Mouse (Mus musculus) forebrain, embryonic 11.5 days (tissue): ENCODE measurements at regions not wholly inside any gene's neighbourhood (a gene's known extent, or its start where the extent isn't known, plus 50 kb on each side); places are given as distances from the start of the nearest gene placed in this dataset.

Source experiments
- ATAC-seq: fragments of 200-750 bp; cut with Nextera tagmentation; replicated peaks from 2 replicates; pipeline ENCODE4 v1.8.0; 2017; ENCODE audit warnings: moderate TSS enrichment; ENCODE audit not compliant: low FRiP score
- DNase-seq: peaks from one replicate; pipeline ENCODE4 v3.0.0-alpha.2; 2017; ENCODE audit warnings: low spot score
- H3K27ac ChIP-seq: fragments of 300-500 bp; sonication (generic); 2 replicates; pipeline ENCODE4 v1.5.1; 2014; ENCODE audit warnings: low read depth, low read length
- H3K27me3 ChIP-seq: fragments of 300-500 bp; sonication (generic); 2 replicates; pipeline ENCODE4 v1.6.1; 2014; ENCODE audit warnings: mild to moderate bottlenecking, low read length, mixed read lengths; ENCODE audit not compliant: control insufficient read depth, insufficient read depth
- H3K36me3 ChIP-seq: fragments of 300-500 bp; sonication (generic); 2 replicates; pipeline ENCODE4 v1.6.1; 2014; ENCODE audit warnings: mild to moderate bottlenecking, low read length, moderate library complexity, mixed read lengths; ENCODE audit not compliant: control insufficient read depth, insufficient read depth
- H3K4me1 ChIP-seq: fragments of 300-500 bp; sonication (generic); replicated peaks from 2 replicates; pipeline ENCODE4 v1.6.1; 2014; ENCODE audit warnings: low read length, mixed read lengths; ENCODE audit not compliant: control insufficient read depth, insufficient read depth
- H3K4me2 ChIP-seq: fragments of 300-500 bp; sonication (generic); 2 replicates; pipeline ENCODE4 v1.6.1; 2014; ENCODE audit warnings: low read depth, mild to moderate bottlenecking, low read length, moderate library complexity, mixed read lengths; ENCODE audit not compliant: severe bottlenecking
- H3K4me3 ChIP-seq: fragments of 300-500 bp; sonication (generic); 2 replicates; pipeline ENCODE4 v1.5.1; 2014; ENCODE audit warnings: low read depth, low read length
- H3K9ac ChIP-seq: fragments of 300-500 bp; sonication (generic); 2 replicates; pipeline ENCODE4 v1.6.1; 2014; ENCODE audit warnings: low read length
- H3K9me3 ChIP-seq: fragments of 300-500 bp; sonication (generic); 2 replicates; pipeline ENCODE4 v1.6.1; 2016; ENCODE audit warnings: low read length, mixed read lengths; ENCODE audit not compliant: control insufficient read depth
- WGBS: fragments of 180-500 bp; shearing (Covaris S2); extraction: QIAGEN DNeasy Blood & Tissue Kit; methylation state at CpG from one replicate; pipeline ENCODE4 v1.1.7; 2014; 5-methylcytosine and 5-hydroxymethylcytosine counted together

DNA sequence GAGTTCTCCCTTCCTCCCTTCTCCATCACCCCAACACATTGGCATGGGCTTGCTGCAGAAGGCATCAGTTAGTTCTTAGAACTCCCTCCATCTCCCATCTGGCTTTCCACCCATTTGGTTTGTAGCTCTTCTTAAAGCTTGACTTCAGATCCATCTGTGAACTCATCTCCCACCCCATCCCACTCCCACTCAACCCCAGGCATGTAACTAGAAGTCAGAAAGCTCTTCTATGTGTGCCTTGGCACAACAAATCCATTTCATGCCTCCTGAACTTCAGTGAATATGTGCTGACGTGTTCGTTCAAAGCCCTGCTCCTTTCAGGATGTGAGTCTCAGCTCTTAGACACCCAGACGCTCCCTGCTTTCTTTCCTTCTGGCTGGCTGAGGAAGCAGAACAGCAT lies 81.0 kb upstream of the Rbm19 start:
- Histone ChIP-seq H3K4me2 (no peak overlapping the region), H3K27ac (no peak overlapping the region), H3K36me3 (no peaks in the 10 kb centered on the region), H3K4me3 (no peak overlapping the region), H3K27me3 (no peaks in the 10 kb centered on the region), H3K9me3 (no peaks in the 10 kb centered on the region), H3K9ac (no peak overlapping the region), H3K4me1 (no peaks in the 10 kb centered on the region)
- no peak for ATAC-seq
- 75% methylated on average over 3 of the region's 3 CpGs for WGBS
- no peak for DNase-seq

DNA sequence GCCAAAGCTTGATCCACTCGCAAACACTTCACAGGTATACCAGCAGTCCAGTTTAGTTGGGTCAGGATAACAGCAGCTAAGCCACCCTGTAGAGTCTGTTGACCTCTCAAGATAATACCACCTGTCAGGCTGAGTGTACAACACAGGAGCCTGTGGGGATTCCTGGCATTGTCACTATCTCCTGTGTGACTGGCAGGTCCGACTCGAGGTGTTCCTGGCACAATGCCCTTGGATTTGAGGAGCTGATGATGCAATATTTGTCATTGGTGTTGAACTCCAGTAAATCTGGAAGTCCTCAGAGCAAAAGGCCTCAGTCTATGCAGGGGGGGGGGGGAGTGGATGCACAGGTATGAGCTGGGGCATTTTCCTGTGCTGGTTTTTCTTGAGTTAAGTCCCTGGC lies 78.5 kb upstream of the Rbm19 start:
- H3K4me1 ChIP-seq: no peaks in the 10 kb centered on the region
- ATAC-seq: no peak

DNA sequence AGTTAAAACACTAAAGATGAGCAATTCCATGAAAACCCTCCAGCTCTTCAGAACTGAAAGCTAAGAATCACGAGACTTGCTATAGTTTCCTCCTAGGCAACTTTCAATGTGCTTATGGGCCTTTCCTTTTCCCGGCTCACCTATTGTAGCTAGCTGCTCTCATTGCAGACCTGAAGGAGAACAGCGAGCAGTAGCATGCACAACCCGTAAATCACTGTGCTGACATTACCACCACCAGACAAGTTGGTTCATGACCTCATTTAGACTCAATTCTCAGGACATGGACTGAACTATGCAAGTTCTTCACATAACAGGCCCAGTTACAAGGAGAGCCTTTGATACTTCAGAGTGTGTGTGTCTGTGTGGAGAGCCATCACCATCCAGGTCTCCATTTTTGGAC lies 72.5 kb upstream of the Rbm19 start:
- H3K4me1 ChIP-seq: no peaks in the 10 kb centered on the region
- 89% methylated on average over 4 of the region's 4 CpGs for WGBS
- H3K9me3 ChIP-seq: no peaks in the 10 kb centered on the region
- no peak overlapping the region for H3K4me3 ChIP-seq
- ATAC-seq: no peak
- DNase-seq: no peak
- no peak overlapping the region for H3K4me2 ChIP-seq
- H3K27ac ChIP-seq: no peak overlapping the region
- H3K27me3 ChIP-seq: no peaks in the 10 kb centered on the region
- no peaks in the 10 kb centered on the region for H3K36me3 ChIP-seq
- no peak overlapping the region for H3K9ac ChIP-seq

More for the DNA sequence above, 78.5 kb upstream of the Rbm19 start:
- Histone ChIP-seq H3K36me3 (no peaks in the 10 kb centered on the region), H3K4me2 (no peak overlapping the region), H3K9me3 (no peaks in the 10 kb centered on the region), H3K27ac (no peak overlapping the region), H3K27me3 (no peaks in the 10 kb centered on the region), H3K9ac (no peak overlapping the region), H3K4me3 (no peak overlapping the region)
- no peak for DNase-seq
- WGBS: 95% methylated on average over 3 of the region's 3 CpGs

DNA sequence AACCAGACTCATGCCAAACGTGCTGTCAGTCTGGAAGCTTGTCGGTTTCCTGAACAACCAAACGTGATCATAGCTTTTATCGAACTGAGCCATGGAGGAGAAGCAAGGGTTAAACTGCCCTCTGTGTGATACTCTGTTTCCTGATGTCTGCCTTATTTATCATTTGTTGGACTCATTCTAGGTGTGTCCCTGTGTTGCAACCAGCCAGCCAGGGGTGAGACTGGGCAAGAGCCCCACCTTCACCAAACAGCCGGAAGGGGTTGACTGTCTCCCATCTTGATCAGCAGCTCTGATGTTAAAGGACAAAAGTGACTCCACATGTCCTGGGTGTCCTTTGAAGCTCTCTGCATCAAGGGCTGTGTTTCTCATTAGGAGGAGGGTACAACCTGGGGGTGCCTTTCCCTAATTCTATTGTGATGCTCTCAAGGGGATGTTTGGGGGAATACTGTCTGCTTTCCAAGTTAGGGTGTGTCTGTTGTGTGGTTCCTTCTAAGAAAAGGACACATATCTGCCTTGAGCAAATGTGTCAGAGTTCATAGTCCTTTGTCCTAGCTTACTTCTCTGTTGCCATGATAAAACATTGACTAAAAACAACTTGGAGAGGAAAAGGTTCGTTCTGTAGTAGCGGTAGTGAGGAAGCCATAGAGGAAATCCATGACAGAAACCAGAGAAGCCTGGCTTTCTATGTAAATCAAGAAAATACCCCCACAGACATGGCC lies 67.0 kb upstream of the Rbm19 start:
- 90% methylated on average over 7 of the region's 7 CpGs for WGBS

DNA sequence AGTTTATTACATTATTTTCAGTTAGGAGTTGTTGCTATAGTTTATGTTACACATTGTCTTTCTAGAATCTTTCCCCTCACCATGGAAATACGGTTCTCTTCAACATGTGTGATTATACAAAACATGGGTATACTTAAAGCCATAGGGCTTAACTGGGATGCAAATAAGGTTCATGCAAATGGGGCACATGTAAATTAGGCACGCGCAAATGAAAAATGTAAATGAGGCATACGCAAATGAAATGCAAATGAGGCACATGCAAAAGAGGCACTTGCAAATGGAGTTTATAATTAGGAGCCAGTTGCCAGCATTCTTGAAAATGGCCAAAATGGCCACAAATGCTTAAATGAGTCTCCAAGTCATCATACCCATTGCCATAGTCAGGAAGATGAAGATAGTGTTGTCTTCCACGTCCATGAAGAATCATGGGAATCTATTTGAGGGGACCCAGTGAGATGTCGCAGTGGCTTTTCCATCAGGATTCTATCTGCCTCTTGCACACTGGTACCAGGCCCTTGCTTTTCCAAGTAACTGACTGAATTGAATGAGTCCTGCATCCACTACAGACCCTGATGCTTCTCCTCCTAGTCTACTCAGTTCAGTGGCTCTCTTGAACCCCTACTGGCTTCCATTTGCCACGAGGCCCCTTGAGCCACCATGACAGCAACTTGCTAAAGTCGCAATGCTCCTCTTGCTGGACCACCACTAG lies 65.4 kb upstream of the Rbm19 start:
- WGBS: 73% methylated on average over 8 of the region's 8 CpGs
- H3K4me2 ChIP-seq: no peak overlapping the region
- no peaks in the 10 kb centered on the region for H3K27me3 ChIP-seq
- no peak overlapping the region for H3K4me3 ChIP-seq
- H3K9ac ChIP-seq: no peak overlapping the region
- H3K4me1 ChIP-seq: no peaks in the 10 kb centered on the region
- ATAC-seq (no peak), DNase-seq (no peak)
- H3K36me3 ChIP-seq: no peaks in the 10 kb centered on the region
- no peak overlapping the region for H3K27ac ChIP-seq
- no peaks in the 10 kb centered on the region for H3K9me3 ChIP-seq

More for the DNA sequence above, 67.0 kb upstream of the Rbm19 start:
- no peak overlapping the region for H3K4me2 ChIP-seq
- DNase-seq: no peak
- H3K27me3 ChIP-seq: no peaks in the 10 kb centered on the region
- H3K36me3 ChIP-seq: no peaks in the 10 kb centered on the region
- ATAC-seq: no peak
- no peak overlapping the region for H3K9ac ChIP-seq
- no peaks in the 10 kb centered on the region for H3K9me3 ChIP-seq
- H3K4me1 ChIP-seq: no peaks in the 10 kb centered on the region
- no peak overlapping the region for H3K4me3 ChIP-seq
- no peak overlapping the region for H3K27ac ChIP-seq

DNA sequence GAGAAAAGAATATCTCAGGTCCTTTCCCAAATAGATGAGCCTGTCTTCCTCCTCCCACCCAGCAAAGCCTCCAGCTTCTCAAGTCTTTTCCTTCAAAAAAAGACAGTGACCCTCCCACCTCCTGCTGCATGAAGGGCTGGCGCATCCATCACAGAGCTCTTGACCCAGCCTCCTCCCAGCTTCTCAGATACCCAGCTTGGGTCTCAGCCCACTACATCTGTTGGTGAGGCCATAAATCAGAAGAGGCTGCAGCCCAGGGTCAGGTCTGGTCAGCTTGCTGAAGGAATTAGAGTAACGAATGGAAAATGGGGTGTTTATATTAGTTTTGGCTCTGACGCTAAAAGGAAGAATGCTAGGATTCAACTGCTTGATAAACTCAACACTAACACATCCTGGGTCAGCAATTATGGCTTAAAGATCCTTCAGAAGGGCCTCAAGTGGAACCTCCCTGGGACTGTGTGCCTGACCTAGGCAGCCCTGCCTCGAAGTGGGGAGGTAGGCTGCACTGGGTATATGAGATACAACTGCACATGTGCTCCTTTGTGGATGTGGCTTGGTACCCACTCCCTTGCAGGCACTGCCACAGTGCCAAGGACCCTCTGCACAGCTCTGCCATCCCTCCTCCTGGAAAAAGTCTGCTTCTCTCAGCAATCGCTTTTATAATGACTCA lies 61.6 kb upstream of the Rbm19 start:
- no peaks in the 10 kb centered on the region for H3K4me1 ChIP-seq
- no peak overlapping the region for H3K27ac ChIP-seq
- H3K27me3 ChIP-seq: no peaks in the 10 kb centered on the region
- no peaks in the 10 kb centered on the region for H3K36me3 ChIP-seq
- H3K4me3 ChIP-seq: no peak overlapping the region
- DNase-seq: no peak
- H3K9ac ChIP-seq: no peak overlapping the region
- WGBS: 93% methylated on average over 5 of the region's 5 CpGs
- no peak for ATAC-seq
- no peaks in the 10 kb centered on the region for H3K9me3 ChIP-seq
- no peak overlapping the region for H3K4me2 ChIP-seq
